Mouse (Mus musculus): Measurements from ENCODE around the gene Prss44. TPM values are rescaled to one million over a fixed set of nuclear protein-coding genes. Genes with fewer than 3 reads are reported as not detected.
A peak's percentile ranks its signal among the peaks of the same experiment; 100 is the strongest.

Prss44 gene
- polyA plus RNA-seq (2014; fragmentation: Nextera tagmentation; extraction: Ambion mirVana), result not detected in 2 replicates

GRCm38 (mm10) chr9:110813789-110814188 is at the start of gene Prss44:
Gene Prss44, plus strand, starts transcription at chr9:110813994.
- Histone ChIP-seq H3K36me3 (replicated peaks; ENCODE audit: control insufficient read depth, insufficient read depth) (no peaks in the 10 kb centered on the region), H3K9ac (no peak within 1 kb of the TSS), H3K4me1 (replicated peaks; ENCODE audit: control insufficient read depth, insufficient read depth, low read length) (no peaks in the 10 kb centered on the region), H3K27ac (no peak within 1 kb of the TSS), H3K4me2 (replicated peaks) (no peak within 1 kb of the TSS), H3K27me3 (ENCODE audit: control insufficient read depth, insufficient read depth, low read length) (no peaks in the 10 kb centered on the region), H3K9me3 (ENCODE audit: control insufficient read depth, low read length) (no peaks in the 10 kb centered on the region), H3K4me3 (replicated peaks; ENCODE audit: low read length) (no peak within 1 kb of the TSS)
- ATAC-seq (ENCODE audit: low FRiP score) (no peak), DNase-seq (ENCODE audit: low spot score) (no peak)
- WGBS, result 64% methylated on average over 17 of the region's 18 CpGs

DNA sequence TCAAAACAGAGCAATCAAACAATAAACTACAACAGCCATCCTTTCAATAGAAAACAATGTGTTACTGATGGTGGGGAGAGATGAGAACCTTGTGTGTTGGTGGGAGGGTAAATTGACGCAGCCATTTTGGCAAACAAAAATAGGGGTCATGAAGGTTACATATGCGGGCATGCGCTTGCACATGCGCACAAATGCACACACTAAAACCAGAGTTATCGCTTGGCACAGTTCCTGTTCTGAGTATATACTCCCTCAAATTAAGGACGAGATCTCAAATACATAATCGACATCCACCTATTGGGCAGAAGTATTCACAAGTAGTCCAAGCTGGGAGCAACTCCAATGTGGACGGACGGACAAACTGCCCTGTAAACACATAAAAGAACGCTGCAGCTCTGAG is 41.5 kb upstream of the Prss44 start:
- no peaks in the 10 kb centered on the region for H3K4me1 ChIP-seq (replicated peaks; ENCODE audit: control insufficient read depth, insufficient read depth, low read length)

GRCm38 (mm10) chr9:110774403-110775268 is 39.2 kb upstream of the Prss44 start:
- ATAC-seq (ENCODE audit: low FRiP score) (no peak), DNase-seq (ENCODE audit: low spot score) (no peak)
- 73% methylated on average over 15 of the region's 15 CpGs for WGBS
- Histone ChIP-seq H3K9me3 (ENCODE audit: control insufficient read depth, low read length) (no peaks in the 10 kb centered on the region), H3K4me3 (replicated peaks; ENCODE audit: low read length) (no peak overlapping the region), H3K4me2 (replicated peaks) (no peak overlapping the region), H3K4me1 (replicated peaks; ENCODE audit: control insufficient read depth, insufficient read depth, low read length) (no peaks in the 10 kb centered on the region), H3K27ac (no peak overlapping the region), H3K36me3 (replicated peaks; ENCODE audit: control insufficient read depth, insufficient read depth) (no peaks in the 10 kb centered on the region), H3K9ac (no peak overlapping the region), H3K27me3 (ENCODE audit: control insufficient read depth, insufficient read depth, low read length) (no peaks in the 10 kb centered on the region)

More for the DNA sequence above, 41.5 kb upstream of the Prss44 start:
- no peaks in the 10 kb centered on the region for H3K27me3 ChIP-seq (ENCODE audit: control insufficient read depth, insufficient read depth, low read length)
- WGBS, result 91% methylated on average over 10 of the region's 10 CpGs
- H3K4me2 ChIP-seq (replicated peaks), result no peak overlapping the region
- no peaks in the 10 kb centered on the region for H3K36me3 ChIP-seq (replicated peaks; ENCODE audit: control insufficient read depth, insufficient read depth)
- ATAC-seq (ENCODE audit: low FRiP score) (no peak), DNase-seq (ENCODE audit: low spot score) (no peak)
- H3K9ac ChIP-seq, result no peak overlapping the region
- H3K9me3 ChIP-seq (ENCODE audit: control insufficient read depth, low read length), result no peaks in the 10 kb centered on the region
- no peak overlapping the region for H3K27ac ChIP-seq
- no peak overlapping the region for H3K4me3 ChIP-seq (replicated peaks; ENCODE audit: low read length)

GRCm38 (mm10) chr9:110775269-110776022 is 38.3 kb upstream of the Prss44 start:
- no peak overlapping the region for H3K4me3 ChIP-seq (replicated peaks; ENCODE audit: low read length)
- 82% methylated on average over 10 of the region's 10 CpGs for WGBS
- H3K27me3 ChIP-seq (ENCODE audit: control insufficient read depth, insufficient read depth, low read length), result no peaks in the 10 kb centered on the region
- no peak overlapping the region for H3K9ac ChIP-seq
- H3K4me2 ChIP-seq (replicated peaks), result no peak overlapping the region
- DNase-seq (ENCODE audit: low spot score) (no peak), ATAC-seq (ENCODE audit: low FRiP score) (no peak)
- no peaks in the 10 kb centered on the region for H3K9me3 ChIP-seq (ENCODE audit: control insufficient read depth, low read length)
- no peaks in the 10 kb centered on the region for H3K36me3 ChIP-seq (replicated peaks; ENCODE audit: control insufficient read depth, insufficient read depth)
- H3K4me1 ChIP-seq (replicated peaks; ENCODE audit: control insufficient read depth, insufficient read depth, low read length), result peaks cover 2% of the 10 kb centered on the region
- H3K27ac ChIP-seq, result no peak overlapping the region

- no peaks in the 10 kb centered on the region for H3K36me3 ChIP-seq (replicated peaks; ENCODE audit: control insufficient read depth, insufficient read depth)
- 70% methylated on average over 1 of the region's 1 CpGs for WGBS
- no peak overlapping the region for H3K9ac ChIP-seq
- ATAC-seq (ENCODE audit: low FRiP score) (no peak), DNase-seq (ENCODE audit: low spot score) (no peak)
- H3K27ac ChIP-seq, result no peak overlapping the region
- no peak overlapping the region for H3K4me3 ChIP-seq (replicated peaks; ENCODE audit: low read length)
- H3K27me3 ChIP-seq (ENCODE audit: control insufficient read depth, insufficient read depth, low read length), result no peaks in the 10 kb centered on the region
- H3K9me3 ChIP-seq (ENCODE audit: control insufficient read depth, low read length), result no peaks in the 10 kb centered on the region
- peaks cover 8% of the 10 kb centered on the region for H3K4me1 ChIP-seq (replicated peaks; ENCODE audit: control insufficient read depth, insufficient read depth, low read length)
- H3K4me2 ChIP-seq (replicated peaks), result no peak overlapping the region
Measured at GRCm38 (mm10) chr9:110778100-110778499, 35.7 kb upstream of the Prss44 start.

GRCm38 (mm10) chr9:110778559-110778958 is 35.2 kb upstream of the Prss44 start:
- DNase-seq (ENCODE audit: low spot score) (no peak), ATAC-seq (ENCODE audit: low FRiP score) (no peak)
- Histone ChIP-seq H3K36me3 (replicated peaks; ENCODE audit: control insufficient read depth, insufficient read depth) (no peaks in the 10 kb centered on the region), H3K4me3 (replicated peaks; ENCODE audit: low read length) (no peak overlapping the region), H3K9ac (no peak overlapping the region), H3K27ac (no peak overlapping the region), H3K4me2 (replicated peaks) (no peak overlapping the region), H3K4me1 (replicated peaks; ENCODE audit: control insufficient read depth, insufficient read depth, low read length) (peaks cover 8% of the 10 kb centered on the region), H3K27me3 (ENCODE audit: control insufficient read depth, insufficient read depth, low read length) (no peaks in the 10 kb centered on the region), H3K9me3 (ENCODE audit: control insufficient read depth, low read length) (no peaks in the 10 kb centered on the region)
- WGBS, result 83% methylated on average over 7 of the region's 7 CpGs

DNA sequence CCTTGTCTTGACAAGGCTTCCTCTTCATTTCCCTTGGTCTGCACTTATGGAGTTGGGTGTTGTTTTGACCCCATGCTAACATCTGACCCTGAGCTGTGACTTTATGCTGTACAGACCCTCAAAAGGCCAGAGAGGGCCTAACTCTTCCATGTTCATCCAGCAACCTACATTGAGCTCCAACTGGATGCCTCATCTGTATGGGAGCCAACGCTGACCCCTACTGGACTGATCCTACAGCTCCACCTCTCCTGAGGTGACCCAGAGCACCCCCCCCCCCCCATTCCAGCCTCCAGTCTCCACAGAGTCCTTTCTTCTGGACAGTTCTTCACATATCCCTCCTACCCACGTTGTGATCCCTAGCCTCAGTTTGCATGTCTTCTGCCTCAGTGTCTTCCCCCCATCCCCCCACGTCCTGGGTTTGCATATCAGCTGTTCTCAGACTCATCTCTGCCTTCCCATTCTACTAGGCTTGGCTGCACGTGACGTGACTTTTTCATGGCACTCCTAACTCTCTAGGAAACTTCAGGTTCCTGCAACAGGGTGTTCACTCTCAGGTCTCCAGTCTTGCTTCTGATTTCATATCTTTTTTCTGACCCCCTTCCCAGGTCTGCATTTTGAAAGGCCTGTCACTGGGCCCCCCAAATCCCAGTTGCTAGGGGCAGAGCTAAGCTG is 34.4 kb upstream of the Prss44 start:
- WGBS, result 64% methylated on average over 5 of the region's 5 CpGs
- ATAC-seq (ENCODE audit: low FRiP score) (no peak), DNase-seq (ENCODE audit: low spot score) (no peak)

DNA sequence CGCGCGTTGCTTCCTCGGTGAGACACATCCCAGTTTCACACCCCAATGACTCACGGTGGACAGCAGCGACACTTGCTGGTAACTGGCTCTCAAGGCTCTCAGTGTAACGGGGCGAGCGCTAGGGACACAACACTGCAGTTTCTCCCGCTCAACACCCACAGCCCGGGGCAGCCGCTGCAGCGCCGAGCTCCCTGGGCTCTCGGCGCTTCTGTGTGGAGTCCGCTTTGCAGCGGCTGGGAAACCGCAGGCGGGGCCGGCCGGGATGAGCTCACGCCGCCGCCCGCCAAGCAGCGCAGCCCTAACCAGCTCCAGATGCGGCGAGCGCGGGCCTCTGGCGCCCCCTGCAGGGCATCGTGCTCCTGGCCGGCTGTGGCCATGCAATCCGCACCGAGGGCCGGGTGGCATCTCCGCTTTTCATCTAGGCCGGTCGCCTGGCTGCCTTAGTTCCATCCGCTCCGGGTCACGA is 32.5 kb upstream of the Prss44 start:
- DNase-seq (ENCODE audit: low spot score) (peak; percentile 95), ATAC-seq (ENCODE audit: low FRiP score) (peak; percentile 95)
- Histone ChIP-seq H3K9me3 (ENCODE audit: control insufficient read depth, low read length) (no peaks in the 10 kb centered on the region), H3K4me3 (replicated peaks; ENCODE audit: low read length) (peak overlapping the region; percentile 40), H3K27ac (peak overlapping the region; percentile 89), H3K27me3 (ENCODE audit: control insufficient read depth, insufficient read depth, low read length) (no peaks in the 10 kb centered on the region), H3K9ac (peak overlapping the region; percentile 75), H3K36me3 (replicated peaks; ENCODE audit: control insufficient read depth, insufficient read depth) (no peaks in the 10 kb centered on the region), H3K4me2 (replicated peaks) (peak overlapping the region; percentile 78), H3K4me1 (replicated peaks; ENCODE audit: control insufficient read depth, insufficient read depth, low read length) (peaks cover 8% of the 10 kb centered on the region)
- under 1% methylated on average over 43 of the region's 43 CpGs for WGBS

More for the DNA sequence above, 34.4 kb upstream of the Prss44 start:
- no peaks in the 10 kb centered on the region for H3K9me3 ChIP-seq (ENCODE audit: control insufficient read depth, low read length)
- H3K4me2 ChIP-seq (replicated peaks), result no peak overlapping the region
- H3K36me3 ChIP-seq (replicated peaks; ENCODE audit: control insufficient read depth, insufficient read depth), result no peaks in the 10 kb centered on the region
- peaks cover 8% of the 10 kb centered on the region for H3K4me1 ChIP-seq (replicated peaks; ENCODE audit: control insufficient read depth, insufficient read depth, low read length)
- no peaks in the 10 kb centered on the region for H3K27me3 ChIP-seq (ENCODE audit: control insufficient read depth, insufficient read depth, low read length)
- H3K27ac ChIP-seq, result no peak overlapping the region
- H3K4me3 ChIP-seq (replicated peaks; ENCODE audit: low read length), result no peak overlapping the region
- no peak overlapping the region for H3K9ac ChIP-seq

DNA sequence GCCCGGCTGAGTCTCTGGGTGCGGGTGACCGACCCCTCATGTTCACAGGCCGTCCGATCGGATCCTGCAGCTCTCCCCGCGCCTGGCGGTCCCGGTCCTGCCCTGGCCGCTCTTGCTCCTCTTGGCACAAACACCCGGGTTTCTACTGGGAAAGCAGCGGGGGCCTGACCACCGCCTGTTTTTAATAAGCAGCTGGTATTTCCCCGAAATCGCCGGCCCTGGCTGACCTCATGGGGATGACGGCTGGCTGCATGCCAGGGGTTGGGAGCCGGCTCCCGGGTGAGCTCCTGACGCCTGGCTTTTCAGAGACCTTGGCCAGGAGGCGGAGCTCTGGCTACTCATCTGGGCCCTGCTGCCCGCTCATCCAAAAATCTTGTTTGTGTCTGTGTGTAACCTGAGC is 32.1 kb upstream of the Prss44 start:
- WGBS, result under 1% methylated on average over 23 of the region's 23 CpGs
- peak overlapping the region; percentile 40 for H3K4me3 ChIP-seq (replicated peaks; ENCODE audit: low read length)
- H3K9me3 ChIP-seq (ENCODE audit: control insufficient read depth, low read length), result no peaks in the 10 kb centered on the region
- ATAC-seq (ENCODE audit: low FRiP score) (peak; percentile 65), DNase-seq (ENCODE audit: low spot score) (peak; percentile 76)
- no peaks in the 10 kb centered on the region for H3K27me3 ChIP-seq (ENCODE audit: control insufficient read depth, insufficient read depth, low read length)
- peaks cover 8% of the 10 kb centered on the region for H3K4me1 ChIP-seq (replicated peaks; ENCODE audit: control insufficient read depth, insufficient read depth, low read length)
- H3K4me2 ChIP-seq (replicated peaks), result peak overlapping the region; percentile 78
- H3K9ac ChIP-seq, result peak overlapping the region; percentile 75
- H3K27ac ChIP-seq, result peak overlapping the region; percentile 89
- no peaks in the 10 kb centered on the region for H3K36me3 ChIP-seq (replicated peaks; ENCODE audit: control insufficient read depth, insufficient read depth)

Measured in hindbrain, embryonic 14.5 days (tissue).